Mouse (Mus musculus): Measurements from ENCODE around the gene Cracr2a.

GRCm38 (mm10) chr6:127571849-127572550 lies 10.9 kb downstream of the Cracr2a start:
- TF ChIP-seq CTCF (IDR thresholded peaks at IDR 0.05; ENCODE audit: low read depth, low read length), result no peak
- no peak for TF ChIP-seq TAL1 (conservative IDR thresholded peaks at IDR 0.05; ENCODE audit: low read depth, low read length)
- TF ChIP-seq GATA1 (IDR thresholded peaks at IDR 0.05; ENCODE audit: borderline replicate concordance, low read length), result no peak
- TF ChIP-seq GATA2 (IDR thresholded peaks at IDR 0.05; ENCODE audit: borderline replicate concordance, low read depth, low read length), result no peak
- TF ChIP-seq POLR2AphosphoS5 (IDR thresholded peaks at IDR 0.05; ENCODE audit: insufficient replicate concordance, low read depth, low read length), result no peak

Measured in G1E (cell line).